Mouse (Mus musculus) megakaryocyte, embryonic 14.5 days (primary cell): ENCODE measurements around the gene Psg17. TPM values are rescaled to one million over a fixed set of nuclear protein-coding genes. Genes with fewer than 3 reads are reported as not detected.
"Not testable (repeated sequence)": the region's sequence is repeated elsewhere in the genome, so short reads cannot be mapped to it uniquely, and the experiment has no call there.

Experiments
- H3K27me3 ChIP-seq: replicated peaks from 2 replicates; pipeline ENCODE3; 2012; ENCODE audit warnings: inconsistent platforms
- H3K36me3 ChIP-seq: replicated peaks from 2 replicates; pipeline ENCODE3; 2012; ENCODE audit warnings: low read length, inconsistent platforms, mixed read lengths
- H3K4me1 ChIP-seq: 2 replicates; pipeline ENCODE4 v1.6.1; 2012; ENCODE audit warnings: inconsistent platforms
- H3K4me3 ChIP-seq: replicated peaks from 2 replicates; pipeline ENCODE3; 2012; ENCODE audit warnings: moderate library complexity, mild to moderate bottlenecking, inconsistent platforms
- H3K9me3 ChIP-seq: 2 replicates; pipeline ENCODE4 v1.6.1; 2012; ENCODE audit warnings: inconsistent platforms
- FLI1 ChIP-seq: IDR thresholded peaks from 2 replicates; pipeline ENCODE4 v1.6.1; 2012; ENCODE audit warnings: low read length, inconsistent platforms, mixed read lengths
- GATA1 ChIP-seq: IDR thresholded peaks from 3 replicates; pipeline ENCODE4 v1.6.1; 2012; ENCODE audit warnings: mixed read lengths, low read length, inconsistent platforms, borderline replicate concordance
- polyA plus RNA-seq: library from polyadenylated mRNA; stranded (reverse); fragments of >175 nt; gene quantifications from 2 replicates; pipeline ENCODE4 v1.2.3, GENCODE M21; 2012; ENCODE audit warnings: low replicate concordance; ENCODE audit not compliant: insufficient read depth

The Psg17 gene
- polyA plus RNA-seq, result not detected in 2 replicates

DNA sequence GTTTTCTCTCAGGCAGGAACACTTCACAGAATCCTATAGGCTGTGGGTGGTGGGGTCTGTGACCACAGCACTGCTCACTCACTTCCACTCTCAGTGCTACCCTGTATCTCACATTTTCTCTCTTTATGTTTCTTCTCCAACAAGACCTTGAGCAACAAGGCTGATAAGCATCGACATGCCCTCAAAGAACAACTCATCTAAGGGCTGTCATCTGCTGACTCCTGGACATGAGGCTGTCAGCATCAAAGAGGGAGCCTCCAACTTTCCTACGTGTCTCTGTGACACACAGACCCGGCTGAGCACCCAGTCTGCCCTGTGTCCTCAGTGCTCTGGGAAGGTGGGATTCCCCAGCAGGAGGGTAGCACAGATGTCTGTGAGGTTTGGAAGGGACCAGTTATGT is at the start of gene Psg17:
Psg17 (minus strand) TSS at position 101 of the 400 bp plus-strand sequence.
- no peak within 1 kb of the TSS for H3K4me3 ChIP-seq
- TF ChIP-seq FLI1 (no peak), GATA1 (no peak)
- H3K36me3 ChIP-seq, result no peaks in the 10 kb centered on the region
- H3K4me1 ChIP-seq, result peaks cover 68% of the 10 kb centered on the region
- H3K27me3 ChIP-seq, result peaks cover 2% of the 10 kb centered on the region
- no peaks in the 10 kb centered on the region for H3K9me3 ChIP-seq

DNA sequence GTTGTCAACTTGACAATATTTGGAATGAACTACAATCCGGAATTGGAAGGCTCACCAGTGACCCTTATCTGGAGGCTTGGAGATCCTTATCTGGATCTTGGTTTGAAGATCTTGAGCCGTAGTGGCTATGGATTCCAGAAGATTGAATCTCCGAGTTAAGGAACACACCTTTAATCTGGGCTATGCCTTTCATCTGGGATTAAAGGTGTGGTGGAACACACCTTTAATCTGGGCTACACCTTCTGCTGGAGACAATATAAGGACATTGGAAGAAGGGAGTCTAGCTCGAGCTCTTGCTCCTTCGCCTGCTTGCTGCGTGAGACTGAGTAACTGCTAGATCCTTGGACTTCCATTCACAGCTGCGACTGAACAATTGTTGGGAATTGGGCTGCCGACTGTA is 49.6 kb upstream of the Psg17 start, which contains the start of gene Pglyrp1:
Pglyrp1 (plus strand) TSS at position 301 of the 400 bp plus-strand sequence.
- not testable (repeated sequence) for H3K36me3 ChIP-seq, H3K27me3 ChIP-seq, H3K4me3 ChIP-seq
- peaks cover 15% of the 10 kb centered on the region for H3K9me3 ChIP-seq
- H3K4me1 ChIP-seq, result peaks cover 18% of the 10 kb centered on the region

DNA sequence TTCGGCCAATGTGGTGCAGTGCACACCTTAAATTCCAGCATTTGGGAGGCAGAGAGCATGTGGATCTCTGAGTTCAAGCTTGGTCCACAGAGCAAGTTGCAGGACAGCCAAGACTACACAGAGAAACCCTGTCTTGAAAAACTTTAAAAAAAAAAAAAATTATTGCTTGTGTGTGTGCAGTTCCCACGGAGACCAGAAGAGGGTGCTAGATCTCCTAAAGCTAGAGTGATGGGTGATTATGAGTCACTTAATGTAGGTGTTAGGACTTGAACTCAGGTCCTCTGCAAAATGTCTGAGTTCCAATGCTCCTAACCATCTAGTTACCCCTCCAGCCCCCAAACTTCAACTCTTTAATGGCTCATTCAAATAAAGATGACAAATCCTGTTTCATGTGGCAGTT is 47.1 kb upstream of the Psg17 start:
- peaks cover 38% of the 10 kb centered on the region for H3K9me3 ChIP-seq
- H3K27me3 ChIP-seq, result peaks cover 3% of the 10 kb centered on the region
- peaks cover 13% of the 10 kb centered on the region for H3K36me3 ChIP-seq
- no peak overlapping the region for H3K4me3 ChIP-seq
- peaks cover 18% of the 10 kb centered on the region for H3K4me1 ChIP-seq
- TF ChIP-seq GATA1, result no peak
- TF ChIP-seq FLI1, result no peak

DNA sequence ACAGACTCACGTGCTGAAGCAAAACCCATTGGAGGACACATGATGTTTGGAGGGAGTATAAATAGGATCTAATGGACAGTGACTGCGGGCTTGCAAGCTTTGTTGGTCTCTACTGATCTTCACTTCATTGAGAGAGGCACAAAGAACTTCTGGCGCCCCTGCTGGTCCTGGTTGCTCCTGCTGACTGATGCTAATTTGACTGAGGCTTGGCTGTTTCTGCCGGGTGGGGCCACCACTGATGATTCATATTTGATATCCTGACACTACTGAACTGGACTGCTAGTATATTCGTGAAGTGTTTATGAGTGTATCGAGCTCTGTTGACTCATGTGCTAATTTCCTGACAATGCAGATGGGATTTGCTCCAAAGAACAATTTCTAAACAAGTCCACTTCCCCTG is 41.4 kb upstream of the Psg17 start:
- Histone ChIP-seq H3K4me1 (peaks cover 26% of the 10 kb centered on the region), H3K36me3 (peaks cover 31% of the 10 kb centered on the region), H3K4me3 (no peak overlapping the region), H3K9me3 (peaks cover 46% of the 10 kb centered on the region), H3K27me3 (peaks cover 3% of the 10 kb centered on the region)
- TF ChIP-seq GATA1 (no peak), FLI1 (no peak)

DNA sequence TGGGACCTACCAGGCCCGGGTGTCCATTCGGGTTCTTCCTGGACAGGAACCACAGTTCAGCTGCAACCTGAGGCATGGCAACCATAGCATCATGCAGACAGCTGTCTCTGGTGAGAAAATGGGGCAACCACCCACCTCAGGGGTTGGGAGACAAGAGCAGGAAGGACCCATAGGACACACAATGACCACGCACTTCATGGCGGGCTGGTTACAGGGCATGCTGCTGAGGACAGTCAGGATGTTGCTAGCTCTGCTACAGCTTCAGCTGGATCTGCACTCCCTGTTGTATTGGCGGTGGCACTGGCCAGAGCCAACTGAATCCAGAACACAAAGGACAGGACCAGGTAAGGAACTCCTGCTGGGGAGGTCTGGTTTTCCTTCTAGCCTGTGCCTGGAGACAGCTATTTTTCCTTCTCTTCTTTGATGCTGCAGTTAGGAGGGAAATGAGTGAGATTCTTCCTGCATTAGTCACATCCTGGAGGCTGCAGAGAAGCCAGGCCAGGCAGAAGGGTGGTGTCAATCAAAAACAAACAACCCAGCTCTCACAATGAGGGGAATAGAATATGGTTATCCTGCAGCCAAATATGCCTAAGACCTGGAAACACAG is 37.0 kb upstream of the Psg17 start:
- Histone ChIP-seq H3K36me3 (peaks cover 21% of the 10 kb centered on the region), H3K4me3 (no peak overlapping the region), H3K4me1 (peaks cover 29% of the 10 kb centered on the region), H3K27me3 (peaks cover 5% of the 10 kb centered on the region), H3K9me3 (peaks cover 11% of the 10 kb centered on the region)
- TF ChIP-seq GATA1 (no peak), FLI1 (no peak)

DNA sequence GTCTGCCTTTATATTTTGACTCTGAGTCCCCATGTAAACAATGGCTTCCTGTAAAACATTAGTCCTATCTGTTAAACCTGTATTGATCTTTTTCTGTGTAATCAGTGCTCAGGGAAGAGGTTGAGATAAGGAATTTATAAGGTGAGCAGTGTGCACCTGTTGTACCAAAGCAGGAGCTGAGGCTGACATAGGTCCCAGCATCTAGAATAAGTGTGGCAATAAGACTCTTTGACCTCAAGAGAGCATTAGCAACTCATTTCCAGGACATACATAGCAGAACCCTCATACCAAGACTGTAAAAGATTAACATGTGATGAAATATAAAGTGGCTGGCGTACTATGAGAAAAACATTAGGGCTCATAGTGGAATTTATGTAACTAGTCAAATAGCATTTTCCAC is 27.0 kb upstream of the Psg17 start:
- H3K4me3 ChIP-seq, result no peak overlapping the region
- no peaks in the 10 kb centered on the region for H3K9me3 ChIP-seq
- no peaks in the 10 kb centered on the region for H3K27me3 ChIP-seq
- TF ChIP-seq FLI1 (no peak), GATA1 (no peak)
- peaks cover 27% of the 10 kb centered on the region for H3K4me1 ChIP-seq
- H3K36me3 ChIP-seq, result no peaks in the 10 kb centered on the region

DNA sequence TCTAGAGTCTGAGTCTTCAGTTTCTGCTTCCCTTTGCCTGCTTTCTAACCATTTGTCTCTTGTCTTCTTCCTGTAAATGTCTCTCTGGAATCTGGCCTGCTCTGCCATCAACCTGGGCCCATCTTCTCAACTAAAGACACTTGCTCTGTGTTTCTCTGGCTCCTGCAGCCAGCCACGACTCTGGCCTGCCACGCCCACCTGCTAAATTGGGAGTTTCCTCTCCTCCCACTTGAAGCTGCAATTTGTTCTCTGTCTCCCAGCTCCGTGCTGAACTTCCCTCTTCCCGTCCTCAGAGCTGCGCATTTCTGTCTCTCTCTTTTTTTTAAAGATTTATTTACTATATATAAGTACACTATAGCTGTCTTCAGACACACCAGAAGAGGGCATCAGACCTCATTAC is 23.4 kb upstream of the Psg17 start:
- Histone ChIP-seq H3K36me3 (peaks cover 12% of the 10 kb centered on the region), H3K27me3 (no peaks in the 10 kb centered on the region), H3K4me1 (peaks cover 50% of the 10 kb centered on the region), H3K9me3 (no peaks in the 10 kb centered on the region), H3K4me3 (peak overlapping the region; percentile 42)
- no peak for TF ChIP-seq FLI1
- TF ChIP-seq GATA1, result no peak

DNA sequence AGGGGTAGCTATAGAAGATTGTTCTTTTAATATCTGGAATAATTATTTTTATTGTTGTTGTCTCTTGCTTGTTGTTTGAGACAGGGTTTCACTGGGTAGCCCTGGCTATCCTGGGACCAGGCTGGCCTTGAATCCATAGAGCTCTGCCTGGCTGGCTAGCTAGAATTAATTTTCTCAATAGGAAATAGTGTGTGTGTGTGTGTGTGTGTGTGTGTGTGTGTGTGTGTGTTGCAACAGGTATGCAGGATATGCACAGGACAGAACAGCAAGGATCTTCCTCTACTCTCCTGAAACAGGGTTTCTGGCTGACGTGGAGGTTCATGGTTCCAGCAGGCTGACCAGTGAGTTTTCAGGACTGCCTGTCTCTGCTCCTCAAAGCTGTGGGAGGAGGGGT is 19.8 kb upstream of the Psg17 start:
- H3K4me1 ChIP-seq, result peaks cover 50% of the 10 kb centered on the region
- no peaks in the 10 kb centered on the region for H3K27me3 ChIP-seq
- H3K36me3 ChIP-seq, result peaks cover 20% of the 10 kb centered on the region
- no peak for TF ChIP-seq FLI1
- no peak for TF ChIP-seq GATA1
- peaks cover 10% of the 10 kb centered on the region for H3K9me3 ChIP-seq
- peak overlapping the region; percentile 92 for H3K4me3 ChIP-seq

DNA sequence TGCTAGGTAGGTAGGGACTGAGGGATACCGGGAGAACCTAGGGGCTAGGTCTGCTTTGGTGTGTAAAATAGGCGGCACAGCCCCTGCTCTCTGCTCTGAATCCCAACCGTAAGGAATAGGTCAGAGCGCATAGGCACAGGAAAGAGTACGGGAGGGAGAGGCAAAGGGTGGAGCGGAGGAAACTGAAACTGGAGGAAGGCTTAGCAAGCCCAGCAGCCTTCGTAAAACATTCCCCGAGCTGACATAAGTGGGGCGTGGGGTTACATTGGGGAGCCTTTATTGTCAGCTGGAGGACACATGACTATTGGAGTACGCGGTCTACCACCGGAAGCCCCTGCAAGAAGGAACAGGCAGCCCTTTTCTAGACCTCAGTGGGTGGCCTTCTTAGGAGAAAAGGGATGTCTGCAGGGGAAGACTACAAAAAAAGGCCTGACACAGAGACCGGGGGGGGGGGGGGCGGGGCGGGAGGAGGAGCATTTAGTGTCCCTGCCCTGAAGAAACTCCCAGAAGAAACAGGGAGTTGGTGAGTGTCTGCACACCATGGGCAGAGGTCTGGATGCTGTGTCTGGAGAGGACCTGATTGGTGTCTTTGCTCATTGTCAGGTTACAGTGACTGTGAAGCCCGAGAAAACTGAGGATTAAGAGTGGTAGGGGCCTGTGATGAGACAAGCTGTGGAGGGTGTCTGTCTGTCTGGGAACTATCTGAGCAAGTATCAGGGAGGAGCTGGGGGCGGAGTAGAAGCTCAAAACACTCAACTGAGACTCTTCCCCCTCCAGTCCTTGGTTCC is 19.2 kb upstream of the Psg17 start:
- Histone ChIP-seq H3K27me3 (no peaks in the 10 kb centered on the region), H3K36me3 (peaks cover 20% of the 10 kb centered on the region), H3K4me3 (peak overlapping the region; percentile 92)

DNA sequence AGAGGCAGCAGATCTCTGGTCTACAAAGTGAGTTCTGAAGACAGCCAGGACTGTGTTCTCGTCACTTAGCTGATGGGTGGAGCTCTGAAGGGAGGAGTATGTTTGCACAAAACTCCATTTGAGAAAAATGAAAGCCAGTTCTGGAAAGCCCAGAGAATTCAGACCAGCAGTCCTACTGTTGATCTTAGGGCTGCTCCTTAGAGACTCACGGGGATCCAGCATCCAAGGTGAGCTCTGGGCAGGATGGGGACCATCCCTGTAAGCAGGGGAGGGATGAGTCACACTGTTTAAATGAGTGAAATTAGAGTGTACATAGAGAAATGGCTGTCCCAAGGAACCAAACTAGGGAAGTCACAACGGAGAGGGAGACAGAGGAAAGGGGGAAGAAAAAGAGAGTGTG is 18.5 kb upstream of the Psg17 start, which contains the start of gene Mill2:
Mill2 (plus strand) TSS at position 102 of the 400 bp plus-strand sequence.
- no peak for TF ChIP-seq GATA1
- no peak for TF ChIP-seq FLI1

More for the DNA sequence above, 19.2 kb upstream of the Psg17 start:
- H3K9me3 ChIP-seq, result peaks cover 10% of the 10 kb centered on the region
- peaks cover 48% of the 10 kb centered on the region for H3K4me1 ChIP-seq
- peak; percentile 55; the same call in 1 of the 2 replicates for TF ChIP-seq FLI1
- TF ChIP-seq GATA1, result no peak

More for the DNA sequence above, 18.5 kb upstream of the Psg17 start, which contains the start of gene Mill2:
- peaks cover 46% of the 10 kb centered on the region for H3K4me1 ChIP-seq
- peaks cover 10% of the 10 kb centered on the region for H3K9me3 ChIP-seq
- H3K4me3 ChIP-seq, result peak within 1 kb of the TSS; percentile 92
- no peaks in the 10 kb centered on the region for H3K27me3 ChIP-seq
- H3K36me3 ChIP-seq, result peaks cover 20% of the 10 kb centered on the region
